Mouse (Mus musculus): ENCODE data around the gene Hip1.
"Not testable (repeated sequence)": the region's sequence is repeated elsewhere in the genome, so short reads cannot be mapped to it uniquely, and the experiment has no call there.

DNA sequence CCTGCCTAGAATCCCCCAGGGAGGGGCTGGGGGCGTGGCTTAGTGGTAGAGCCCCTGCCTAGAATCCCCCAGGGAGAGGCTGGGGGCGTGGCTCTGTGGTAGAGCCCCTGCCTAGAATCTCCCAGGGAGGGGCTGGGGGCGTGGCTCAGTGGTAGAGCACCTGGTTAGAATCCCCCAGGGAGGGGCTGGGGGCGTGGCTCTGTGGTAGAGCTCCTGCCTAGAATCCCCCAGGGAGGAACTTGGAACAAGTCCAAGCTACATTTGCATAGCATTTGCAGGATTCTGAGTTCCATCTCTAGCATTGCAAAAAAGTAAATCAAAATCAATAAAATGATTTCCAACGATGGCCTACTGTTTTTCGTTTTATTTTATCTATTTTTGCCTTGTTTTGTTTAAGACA, 61.1 kb downstream of the Hip1 start:
- not testable (repeated sequence) for TF ChIP-seq CTCF (IDR thresholded peaks at IDR 0.05 in 2 of 3, conservative IDR thresholded peaks at IDR 0.05 in 1 of 3; ENCODE audit: control insufficient read depth in 1 of 3, insufficient read depth in 1 of 3, low read depth in 2 of 3, low read length in 3 of 3, poor library complexity in 1 of 3, severe bottlenecking in 1 of 3); TBP (IDR thresholded peaks at IDR 0.05; ENCODE audit: low read depth, low read length); E2F4 (IDR thresholded peaks at IDR 0.05; ENCODE audit: borderline replicate concordance, low read depth, low read length); USF2 (IDR thresholded peaks at IDR 0.05; ENCODE audit: borderline replicate concordance in 1 of 2, insufficient read depth in 1 of 2, low read depth in 1 of 2, low read length in 2 of 2); MYB (IDR thresholded peaks at IDR 0.05; ENCODE audit: low read depth, low read length); POLR2A (IDR thresholded peaks at IDR 0.05; ENCODE audit: control insufficient read depth in 1 of 2, insufficient read depth in 1 of 2, low read depth in 1 of 2, low read length in 2 of 2, poor library complexity in 1 of 2)

Data from MEL (cell line).